Mouse (Mus musculus): ENCODE data around the gene Nr2e1. TPM values are rescaled to one million over a fixed set of nuclear protein-coding genes. Genes with fewer than 3 reads are reported as not detected.

Gene Nr2e1
- total RNA-seq, 1 experiment from 2014 or later, result not detected

DNA sequence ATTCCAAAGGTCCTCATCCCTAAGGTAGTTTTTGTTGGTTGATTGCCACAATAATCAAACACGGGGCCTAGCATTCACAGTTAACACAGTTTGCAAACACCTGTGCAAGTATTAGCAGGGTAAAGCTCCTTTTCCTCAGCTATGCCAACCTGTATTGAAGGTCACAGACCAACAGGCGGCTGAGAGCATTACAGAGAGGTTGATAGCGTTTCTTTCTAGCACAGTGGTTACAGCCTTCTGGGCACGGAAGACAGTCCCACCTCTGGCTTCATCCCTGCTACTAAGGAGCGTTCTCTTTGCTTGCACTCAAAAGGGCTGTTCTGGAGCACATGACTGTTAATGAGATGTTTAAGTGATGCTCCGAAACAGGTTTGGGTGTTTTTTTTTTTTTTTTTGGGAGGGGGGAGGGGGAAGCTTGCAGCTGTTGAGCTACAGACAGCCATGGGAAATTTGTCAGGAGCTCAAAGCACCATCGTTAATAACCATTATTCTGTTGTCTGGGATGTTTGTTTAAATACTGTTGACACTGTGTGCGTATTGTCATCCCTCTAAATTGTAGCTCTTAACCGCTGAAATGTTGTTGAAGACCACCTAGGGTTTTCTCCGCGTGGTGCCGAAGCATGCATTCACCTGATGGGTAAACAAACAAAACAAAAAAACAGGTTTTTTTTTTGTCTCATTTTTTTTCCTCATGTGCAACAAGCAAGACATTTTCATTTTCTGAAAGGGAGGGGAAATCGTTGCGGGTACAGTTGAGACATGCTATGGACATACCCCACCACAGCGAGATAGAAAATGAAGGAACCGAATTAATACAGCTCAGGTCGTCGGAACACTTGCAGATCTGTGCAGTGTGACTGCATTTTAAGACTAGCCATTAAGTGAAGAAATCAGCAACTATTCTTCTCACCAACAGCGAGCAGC is 7.1 kb upstream of the Nr2e1 start:
- no peak for ATAC-seq (replicated peaks; ENCODE audit: insufficient number of reproducible peaks, low FRiP score, low TSS enrichment, poor library complexity, severe bottlenecking)

DNA sequence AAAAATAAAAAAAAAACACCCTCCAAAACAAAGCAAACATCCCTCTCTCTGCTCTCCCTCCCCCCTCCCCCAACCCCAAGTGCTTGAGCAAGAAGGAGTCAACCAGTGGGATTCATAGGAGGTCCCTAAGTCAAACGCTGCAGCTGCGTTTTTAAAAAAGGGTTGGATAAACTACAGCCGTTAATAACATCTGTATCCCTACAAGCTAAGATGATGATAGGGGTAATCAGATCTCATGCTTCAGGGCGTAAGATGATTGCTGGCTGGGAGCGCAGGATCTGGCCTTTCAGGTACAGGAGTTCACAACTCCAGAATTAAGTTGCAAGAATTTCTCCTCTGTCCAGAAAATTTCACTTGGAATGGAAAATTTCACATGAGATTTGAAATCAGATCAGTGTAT is 6.1 kb upstream of the Nr2e1 start:
- ATAC-seq (replicated peaks; ENCODE audit: insufficient number of reproducible peaks, low FRiP score, low TSS enrichment, poor library complexity, severe bottlenecking), result no peak

DNA sequence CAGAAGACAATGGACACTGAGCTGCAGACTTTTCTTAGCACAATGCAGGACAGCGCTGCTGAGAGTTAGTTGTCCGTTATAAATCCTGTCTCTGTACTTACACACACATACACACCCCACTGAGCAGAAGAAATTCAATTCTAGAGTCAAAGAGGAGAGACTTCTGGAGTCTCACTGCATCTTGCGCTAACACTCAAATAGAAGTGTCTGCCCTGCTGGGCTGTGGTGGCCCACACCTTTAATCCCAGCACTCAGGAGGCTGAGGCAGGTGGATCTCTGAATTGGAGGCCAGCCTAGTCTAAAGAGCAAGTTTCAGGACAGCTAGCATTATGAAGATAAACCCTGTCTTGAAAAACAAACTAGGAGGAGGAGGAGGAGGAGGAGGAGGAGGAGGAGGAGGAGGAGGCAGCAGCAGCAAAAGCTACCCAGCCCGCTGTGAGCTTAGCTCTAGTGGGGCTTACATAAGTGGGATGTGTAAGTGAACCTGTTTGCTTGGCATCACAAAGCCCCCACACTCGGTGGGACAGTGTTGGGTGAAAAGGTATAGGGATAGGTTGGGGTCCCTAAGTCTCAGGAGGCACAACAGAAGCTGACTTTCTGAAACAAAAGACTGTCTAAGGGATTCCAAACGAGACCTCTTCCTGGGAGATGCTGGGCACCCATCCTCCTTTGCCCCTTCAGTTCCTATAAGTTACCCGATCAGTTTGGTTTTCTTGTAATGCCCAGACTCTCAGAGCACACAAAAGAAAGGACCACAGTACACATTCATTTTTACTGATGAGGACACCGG is 4.7 kb upstream of the Nr2e1 start:
- ATAC-seq (replicated peaks; ENCODE audit: insufficient number of reproducible peaks, low FRiP score, low TSS enrichment, poor library complexity, severe bottlenecking), result no peak

DNA sequence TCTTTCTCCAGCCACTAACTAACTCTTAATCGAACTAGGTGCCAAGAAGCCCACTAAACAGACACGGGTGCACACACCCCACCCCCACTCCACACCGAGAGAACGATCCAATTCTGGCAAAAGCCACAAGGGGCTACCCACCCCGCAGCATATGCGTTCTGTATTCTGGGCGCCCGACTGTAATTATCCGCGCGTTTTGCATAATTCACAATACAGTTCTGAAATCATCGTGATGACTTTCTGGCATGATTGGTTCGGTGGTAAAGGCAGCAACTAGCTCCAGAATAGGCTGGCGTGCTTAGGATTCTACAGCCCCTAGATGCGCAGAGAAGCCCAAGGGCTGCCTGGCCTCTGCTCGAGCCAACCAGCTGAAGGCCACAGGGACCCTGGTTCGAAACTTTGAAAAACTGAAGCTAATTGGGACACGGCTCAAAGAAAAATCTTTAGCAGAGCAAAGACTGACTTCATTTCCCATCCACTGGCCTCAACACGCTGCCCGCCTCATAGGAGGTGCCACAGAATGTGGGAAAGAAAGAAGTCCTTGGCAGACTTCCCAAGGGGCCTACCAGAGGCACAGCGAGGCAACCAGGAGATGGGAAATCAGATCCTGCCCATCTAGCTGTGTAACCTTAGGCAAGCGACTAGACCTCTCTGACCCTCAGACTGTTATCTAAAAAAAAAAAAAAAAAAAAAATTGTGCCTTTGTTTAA is 2.3 kb upstream of the Nr2e1 start:
- no peak for ATAC-seq (replicated peaks; ENCODE audit: insufficient number of reproducible peaks, low FRiP score, low TSS enrichment, poor library complexity, severe bottlenecking)

DNA sequence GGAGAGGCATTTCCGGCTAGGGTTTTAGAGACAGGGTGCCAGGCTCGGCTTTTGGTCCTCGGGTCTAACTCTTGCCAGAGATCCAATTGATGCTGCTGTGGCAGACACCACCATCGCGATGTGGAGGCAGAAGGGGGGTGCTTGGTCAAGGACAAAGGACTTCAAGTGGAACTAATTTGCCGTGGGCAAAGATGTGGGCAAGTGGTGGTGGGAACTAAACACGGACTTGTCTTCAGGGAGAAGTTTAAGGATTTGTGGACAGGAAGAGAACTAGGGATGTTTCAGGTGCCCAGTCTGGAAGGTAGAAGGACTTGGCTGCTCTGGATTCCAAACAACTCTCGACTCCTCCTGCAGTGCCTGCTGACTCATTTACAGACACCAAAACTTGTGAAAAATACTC is 1.7 kb upstream of the Nr2e1 start:
- ATAC-seq (replicated peaks; ENCODE audit: insufficient number of reproducible peaks, low FRiP score, low TSS enrichment, poor library complexity, severe bottlenecking), result no peak

DNA sequence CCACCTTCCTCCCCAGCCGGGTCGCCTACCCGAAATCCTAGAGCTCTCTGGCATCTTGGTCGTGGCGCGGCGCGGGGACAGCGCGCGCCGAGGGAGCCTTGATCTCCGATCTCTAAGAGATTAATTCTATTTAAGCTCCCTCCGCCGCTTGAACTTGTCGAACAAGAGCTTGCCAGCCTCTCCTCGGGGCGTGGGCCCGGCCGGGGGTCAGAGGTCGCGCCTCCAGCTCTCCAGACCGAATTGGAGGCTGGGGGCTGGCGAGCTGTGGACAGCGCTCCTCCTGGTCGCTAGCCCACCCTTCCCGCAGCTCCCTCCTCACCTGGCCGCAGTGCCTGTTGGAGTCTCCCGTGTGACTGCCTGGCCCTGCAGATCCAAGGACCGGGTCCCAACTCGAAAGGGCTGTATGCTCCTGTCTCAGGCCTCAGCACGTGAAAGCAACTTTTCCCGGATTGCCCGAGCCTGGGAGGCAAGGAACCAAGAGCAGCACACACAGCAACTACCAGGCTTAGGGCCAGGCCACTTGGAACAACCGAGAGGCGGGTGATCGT is 1.1 kb upstream of the Nr2e1 start:
- ATAC-seq (replicated peaks; ENCODE audit: insufficient number of reproducible peaks, low FRiP score, low TSS enrichment, poor library complexity, severe bottlenecking), result no peak

DNA sequence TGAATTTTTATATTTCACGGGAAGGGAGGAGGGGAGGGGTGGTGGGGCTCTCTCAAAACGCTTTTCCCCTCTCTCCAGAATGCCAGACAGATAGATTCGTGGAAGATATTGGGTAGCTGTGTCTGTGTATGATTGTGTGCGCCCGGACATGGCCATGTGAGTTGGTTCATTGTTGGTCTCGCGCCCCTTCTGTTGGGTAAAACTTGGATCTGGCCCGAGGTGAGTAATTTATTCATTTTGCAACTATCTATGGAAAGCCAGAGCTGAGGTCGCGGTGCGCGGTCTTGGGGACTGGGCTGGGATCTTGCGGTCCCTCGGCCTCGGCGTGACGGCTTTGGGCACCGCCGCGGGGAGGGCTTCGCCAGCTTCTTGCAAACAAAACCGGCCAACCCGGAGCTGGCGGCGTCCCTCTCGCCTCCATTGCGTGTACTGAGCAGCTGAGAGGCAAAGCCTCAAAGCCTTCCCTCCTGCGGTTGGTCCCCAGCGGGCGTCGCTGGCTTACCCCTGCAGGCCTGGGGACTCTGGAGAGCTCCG is 537 bp upstream of the Nr2e1 start:
- no peak for ATAC-seq (replicated peaks; ENCODE audit: insufficient number of reproducible peaks, low FRiP score, low TSS enrichment, poor library complexity, severe bottlenecking)

DNA sequence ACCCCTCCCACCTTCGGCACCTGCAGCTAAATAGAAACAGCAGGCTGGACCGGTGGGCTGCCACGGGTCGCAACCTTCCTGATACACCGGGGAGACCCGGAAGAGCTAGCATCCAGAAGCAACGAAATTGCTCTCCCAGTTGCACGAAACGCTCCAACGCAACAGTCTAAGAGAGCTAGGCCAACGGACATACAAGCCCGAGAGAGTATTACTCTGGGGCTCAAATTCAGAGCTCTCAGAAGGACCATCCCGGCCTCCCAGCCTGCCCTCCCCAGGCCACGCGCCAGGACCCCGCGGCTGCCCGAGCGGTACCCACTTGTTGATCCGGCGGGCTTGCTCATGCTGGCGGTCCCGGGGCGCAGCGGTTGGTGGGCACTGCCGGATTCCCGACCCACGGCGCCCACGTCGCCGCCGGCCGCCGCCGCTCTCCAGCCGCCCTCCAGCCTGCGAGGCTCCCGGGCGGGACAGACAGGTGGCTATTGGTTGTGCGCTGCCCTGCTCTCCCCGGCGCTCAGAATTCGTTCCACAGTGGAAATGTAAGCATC is 794 bp downstream of the Nr2e1 start:
- ATAC-seq (replicated peaks; ENCODE audit: insufficient number of reproducible peaks, low FRiP score, low TSS enrichment, poor library complexity, severe bottlenecking), result no peak

DNA sequence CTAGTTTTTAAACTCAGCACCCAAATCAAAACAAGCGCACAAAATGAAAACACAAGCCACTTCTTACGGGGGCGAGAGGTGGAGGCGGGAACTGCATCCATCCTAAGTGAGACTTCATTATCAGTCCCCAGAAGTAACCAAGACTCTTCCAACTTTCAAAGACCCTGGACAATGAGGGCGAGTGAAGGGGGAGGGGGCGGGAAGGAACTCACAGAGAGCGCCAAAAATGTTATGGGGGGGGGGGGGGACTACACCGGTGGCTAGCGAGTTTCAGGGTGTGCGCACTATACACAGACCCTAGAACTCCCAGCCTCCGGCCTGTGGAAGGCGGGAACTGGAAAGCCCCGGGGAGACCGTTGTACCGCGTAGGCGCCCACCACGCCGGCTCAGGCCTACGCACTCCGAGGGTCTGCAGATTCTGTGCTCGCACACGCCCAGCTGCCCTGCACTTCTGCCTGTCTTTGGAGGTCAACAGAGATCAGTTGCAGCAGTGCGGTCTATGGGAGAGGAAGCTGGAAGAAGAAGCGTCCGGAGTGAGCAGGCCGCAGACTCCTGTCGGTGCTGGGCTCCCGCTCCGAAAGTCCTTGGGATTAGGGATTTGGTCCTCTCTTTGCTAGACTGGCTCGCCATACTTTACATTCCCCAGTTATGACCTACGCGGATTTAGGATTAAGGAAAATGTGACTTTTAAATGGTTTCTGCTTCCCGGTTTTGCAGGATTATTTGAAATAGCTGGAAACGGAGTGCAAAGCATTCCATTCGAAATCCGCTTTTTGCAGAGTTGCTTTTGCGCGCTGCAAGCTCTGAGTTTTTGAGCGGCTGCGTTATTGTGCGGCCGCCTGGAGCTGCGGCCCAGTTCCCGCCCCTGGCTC is 1.5 kb downstream of the Nr2e1 start:
- ATAC-seq (replicated peaks; ENCODE audit: insufficient number of reproducible peaks, low FRiP score, low TSS enrichment, poor library complexity, severe bottlenecking), result no peak

DNA sequence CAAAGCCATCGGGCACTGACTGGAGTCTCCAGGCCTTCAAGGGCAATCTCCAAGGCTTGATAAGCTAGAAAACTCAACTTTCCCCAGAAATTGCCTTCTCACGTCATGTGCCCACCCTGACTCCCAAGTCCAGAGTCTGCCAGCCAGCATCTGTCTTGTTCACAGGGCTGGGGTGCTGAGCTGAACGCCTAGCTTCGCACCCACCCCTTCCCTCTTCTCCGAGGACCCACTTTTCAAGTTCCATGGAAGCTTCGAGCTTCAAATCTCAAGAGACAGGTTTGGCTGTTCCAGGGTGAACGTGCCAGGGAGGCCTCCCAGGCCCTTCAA is 2.5 kb downstream of the Nr2e1 start:
- ATAC-seq (replicated peaks; ENCODE audit: insufficient number of reproducible peaks, low FRiP score, low TSS enrichment, poor library complexity, severe bottlenecking), result no peak

DNA sequence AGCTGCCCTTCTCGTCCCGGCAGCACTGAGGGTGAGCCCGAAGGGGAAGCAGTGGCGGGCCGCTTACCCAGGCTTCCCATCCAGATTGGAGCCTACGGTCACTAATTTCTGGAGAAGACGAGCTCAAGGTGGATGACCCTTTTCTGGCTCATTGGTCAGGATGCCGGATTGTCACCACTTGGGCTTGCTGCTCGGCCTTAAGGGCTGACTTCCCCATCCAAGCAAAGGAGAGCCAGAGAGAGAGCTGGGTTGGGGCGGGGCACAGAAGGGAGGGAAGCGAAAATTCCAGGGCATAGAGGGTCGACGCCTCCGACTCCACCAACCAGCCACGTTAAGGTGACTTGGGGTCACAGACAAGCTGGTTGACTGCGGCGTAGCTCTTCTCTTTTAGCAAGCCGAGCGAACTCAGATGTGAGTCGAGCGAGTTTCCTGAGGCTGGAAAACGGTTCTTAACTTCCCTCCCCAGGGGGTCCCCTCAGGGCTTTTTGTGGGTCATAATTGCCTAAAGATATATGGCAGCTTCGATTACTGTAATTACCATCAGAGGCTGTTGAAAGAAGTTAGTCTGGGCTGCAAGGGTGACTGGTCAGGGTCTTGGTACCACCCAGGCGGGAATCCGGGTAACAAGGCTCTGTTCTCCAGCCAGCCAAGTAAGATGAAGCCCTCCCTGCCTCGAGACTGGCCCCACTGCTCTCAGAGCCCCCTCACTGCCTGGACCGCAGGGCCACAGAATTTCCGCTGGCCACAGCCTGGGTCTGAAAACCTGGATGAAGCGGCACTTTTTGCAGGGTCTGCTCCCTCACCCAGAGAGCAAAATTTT is 3.1 kb downstream of the Nr2e1 start:
- no peak for ATAC-seq (replicated peaks; ENCODE audit: insufficient number of reproducible peaks, low FRiP score, low TSS enrichment, poor library complexity, severe bottlenecking)

DNA sequence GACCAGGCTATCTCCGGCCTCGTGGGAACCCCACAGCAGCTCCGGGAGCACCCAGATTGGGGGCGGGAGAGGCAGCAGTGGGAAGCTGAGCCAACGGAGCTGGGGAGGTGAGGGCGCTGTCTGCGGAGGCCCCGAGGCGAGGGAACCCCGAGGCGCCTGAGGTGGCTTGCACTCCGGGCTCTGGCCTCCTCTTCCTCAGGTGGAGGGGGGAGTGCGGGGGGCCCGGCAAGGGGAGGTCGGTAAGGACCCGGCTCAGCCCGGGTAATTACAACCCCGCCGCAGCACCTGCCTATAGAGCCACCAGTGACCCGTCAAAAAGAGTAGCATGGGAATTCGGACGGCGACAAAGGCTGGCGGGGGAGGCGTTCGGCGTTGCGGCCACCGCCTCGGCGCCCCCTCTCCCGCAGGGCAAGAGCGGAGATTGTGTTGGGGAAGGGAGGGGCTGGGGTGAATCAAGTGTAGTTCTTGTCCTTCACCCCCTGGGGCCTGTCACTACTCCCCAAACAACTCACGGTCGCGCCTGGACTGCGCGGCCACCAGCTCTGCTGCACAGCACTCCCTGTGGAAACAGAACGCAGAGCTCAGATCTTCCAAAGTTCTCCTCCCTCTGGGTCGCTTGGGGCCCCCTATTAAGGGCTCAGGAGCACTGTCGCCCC is 3.8 kb downstream of the Nr2e1 start:
- ATAC-seq (replicated peaks; ENCODE audit: insufficient number of reproducible peaks, low FRiP score, low TSS enrichment, poor library complexity, severe bottlenecking), result no peak

DNA sequence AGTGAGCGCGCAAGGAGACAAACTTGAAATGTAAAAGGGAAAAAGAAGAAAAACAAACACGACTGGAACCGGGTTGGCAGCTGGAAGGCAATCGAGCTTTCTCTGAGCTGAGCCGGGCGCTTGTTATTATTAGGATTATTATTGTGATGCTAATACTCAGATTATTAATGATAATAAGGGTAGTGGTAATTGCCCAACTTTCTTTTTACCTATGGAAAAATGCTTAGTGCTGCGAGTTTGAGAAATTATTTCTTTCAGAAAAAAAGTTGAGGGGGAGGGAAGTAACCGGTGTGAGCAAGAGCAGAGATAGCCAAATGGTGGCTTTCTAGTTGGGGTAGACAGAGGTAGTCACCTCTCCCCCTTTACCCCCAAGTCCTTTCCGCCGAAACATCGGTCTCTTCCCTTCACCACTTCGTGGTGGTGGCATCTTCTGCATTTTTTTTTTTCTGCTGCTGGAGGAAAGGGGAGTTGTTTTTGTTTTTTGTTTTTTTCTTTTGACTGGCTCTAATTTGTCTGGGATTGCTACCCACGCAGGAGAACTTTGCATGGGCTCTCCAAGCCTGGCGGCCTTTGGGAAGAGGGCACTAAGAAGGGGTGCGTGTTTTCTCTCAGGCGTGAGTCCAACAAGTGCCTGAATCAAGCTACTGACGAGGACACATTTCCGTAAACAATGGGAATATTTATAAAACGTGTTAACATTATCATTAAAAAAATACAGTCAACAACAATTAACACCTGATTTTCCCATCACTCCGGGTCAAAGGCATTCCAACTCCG is 4.5 kb downstream of the Nr2e1 start:
- no peak for ATAC-seq (replicated peaks; ENCODE audit: insufficient number of reproducible peaks, low FRiP score, low TSS enrichment, poor library complexity, severe bottlenecking)

DNA sequence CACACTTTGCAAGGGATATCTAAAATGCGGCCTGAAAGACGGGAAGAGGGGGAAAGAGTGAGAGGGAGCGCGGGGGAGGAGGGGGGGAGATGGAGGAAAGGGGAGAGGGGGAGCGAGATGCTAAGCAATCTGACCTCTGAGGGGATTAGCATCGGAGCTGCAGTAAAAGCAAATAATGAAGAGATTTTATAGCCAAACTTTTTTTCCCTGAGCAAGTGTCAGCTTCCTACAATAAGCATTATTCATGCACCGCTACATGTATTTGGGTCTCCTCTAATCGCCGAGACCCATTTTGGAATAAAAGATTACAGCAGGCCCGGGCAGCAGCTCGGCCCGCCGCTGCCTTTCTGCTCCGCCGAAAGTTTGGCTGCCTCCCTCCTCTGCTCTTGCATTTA is 5.2 kb downstream of the Nr2e1 start:
- no peak for ATAC-seq (replicated peaks; ENCODE audit: insufficient number of reproducible peaks, low FRiP score, low TSS enrichment, poor library complexity, severe bottlenecking)

DNA sequence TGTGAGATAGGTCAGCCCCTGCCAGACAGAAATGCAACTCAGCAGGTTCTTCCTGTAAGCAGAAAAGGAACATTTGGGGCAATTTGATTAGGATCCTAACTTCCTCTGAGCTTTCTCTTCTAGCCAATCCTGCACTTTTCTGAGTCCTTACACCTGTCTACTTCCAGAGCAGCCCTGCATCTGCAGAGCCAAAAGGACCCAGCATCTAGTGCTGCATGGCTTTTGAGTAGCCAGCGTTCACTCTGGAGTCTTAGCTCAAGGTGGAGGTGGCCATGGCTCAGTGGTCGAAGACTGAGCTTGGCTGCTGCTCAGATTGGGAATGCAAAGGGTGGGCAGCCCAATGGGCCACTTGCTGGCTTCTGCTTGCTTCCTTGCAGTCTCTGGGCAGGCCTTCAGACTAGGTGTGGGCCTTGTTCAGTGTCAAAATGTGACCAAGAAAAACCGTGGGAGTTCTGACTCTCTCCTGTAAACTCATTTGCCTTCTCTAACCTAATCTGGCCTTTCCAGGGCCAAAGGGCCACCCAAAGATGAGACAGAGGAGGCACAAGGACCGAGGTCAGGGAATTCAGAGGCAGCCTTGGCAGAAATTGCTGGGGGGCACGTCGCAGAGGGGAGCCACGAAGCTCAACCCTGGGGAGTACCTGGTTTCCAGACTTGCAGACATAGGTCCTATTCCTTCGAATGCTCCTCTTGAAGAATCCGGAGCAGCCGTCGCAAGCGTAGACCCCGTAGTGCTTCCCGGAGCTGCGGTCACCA is 5.7 kb downstream of the Nr2e1 start:
- ATAC-seq (replicated peaks; ENCODE audit: insufficient number of reproducible peaks, low FRiP score, low TSS enrichment, poor library complexity, severe bottlenecking), result no peak

Data from monocyte, adult 5-6 weeks (primary cell).